Mouse (Mus musculus): ENCODE results near the gene Gm5862.
"Not testable (repeated sequence)": the region's sequence is repeated elsewhere in the genome, so short reads cannot be mapped to it uniquely, and the experiment has no call there.

The Gm5862 gene

DNA sequence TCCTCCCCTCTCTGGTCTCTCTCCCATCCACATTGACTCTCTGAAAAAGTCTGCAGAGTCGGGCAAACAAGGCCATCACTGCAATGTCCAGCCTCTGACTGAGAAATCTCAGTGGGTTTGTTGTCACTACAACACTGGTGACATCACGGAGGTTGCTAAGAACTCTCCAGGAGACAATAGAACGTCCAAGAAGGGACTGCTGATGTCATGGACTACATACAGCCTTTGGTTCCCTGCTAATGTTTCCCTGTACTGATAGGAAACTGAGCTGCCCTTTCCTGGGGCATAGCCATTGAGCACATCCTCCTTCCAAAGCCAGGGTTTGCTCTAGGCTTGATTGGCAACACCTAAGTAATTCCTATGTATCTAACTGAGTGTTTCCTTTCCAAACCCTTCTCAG is at the start of gene Gm5862:
TSS of gene Gm5862 (minus strand) at position 101 of the 400 bp plus-strand sequence.
- not testable (repeated sequence) for DNase-seq (ENCODE audit: low spot score)

DNA sequence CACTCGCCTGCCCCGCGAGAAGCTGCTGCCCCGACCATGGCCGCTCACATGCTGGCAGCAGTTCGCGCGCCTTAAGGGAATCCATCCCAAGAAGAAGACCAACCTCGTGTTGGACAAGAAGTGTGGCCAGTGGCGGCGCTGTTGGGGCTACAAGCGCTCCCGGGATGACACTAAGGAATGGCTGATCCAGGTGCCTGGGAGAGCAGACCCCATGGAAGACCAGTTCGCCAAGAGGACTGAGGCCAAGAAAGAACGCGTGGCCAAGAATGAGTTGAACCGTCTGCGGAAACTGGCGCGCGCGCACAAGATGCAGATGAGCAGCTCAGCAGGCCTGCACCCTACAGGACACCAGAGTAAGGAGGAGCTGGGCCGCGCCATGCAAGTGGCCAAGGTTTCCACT is 48.0 kb upstream of the Gm5862 start:
- no peak for DNase-seq (ENCODE audit: low spot score)

DNA sequence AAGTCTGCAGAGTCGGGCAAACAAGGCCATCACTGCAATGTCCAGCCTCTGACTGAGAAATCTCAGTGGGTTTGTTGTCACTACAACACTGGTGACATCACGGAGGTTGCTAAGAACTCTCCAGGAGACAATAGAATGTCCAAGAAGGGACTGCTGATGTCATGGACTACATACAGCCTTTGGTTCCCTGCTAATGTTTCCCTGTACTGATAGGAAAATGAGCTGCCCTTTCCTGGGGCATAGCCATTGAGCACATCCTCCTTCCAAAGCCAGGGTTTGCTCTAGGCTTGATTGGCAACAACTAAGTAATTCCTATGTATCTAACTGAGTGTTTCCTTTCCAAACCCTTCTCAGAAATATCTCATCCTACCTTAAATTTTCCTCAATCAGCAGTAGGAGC is 35.8 kb upstream of the Gm5862 start, which contains the start of gene Gm7347:
TSS of gene Gm7347 (minus strand) at position 101 of the 400 bp plus-strand sequence.
- not testable (repeated sequence) for DNase-seq (ENCODE audit: low spot score)

DNA sequence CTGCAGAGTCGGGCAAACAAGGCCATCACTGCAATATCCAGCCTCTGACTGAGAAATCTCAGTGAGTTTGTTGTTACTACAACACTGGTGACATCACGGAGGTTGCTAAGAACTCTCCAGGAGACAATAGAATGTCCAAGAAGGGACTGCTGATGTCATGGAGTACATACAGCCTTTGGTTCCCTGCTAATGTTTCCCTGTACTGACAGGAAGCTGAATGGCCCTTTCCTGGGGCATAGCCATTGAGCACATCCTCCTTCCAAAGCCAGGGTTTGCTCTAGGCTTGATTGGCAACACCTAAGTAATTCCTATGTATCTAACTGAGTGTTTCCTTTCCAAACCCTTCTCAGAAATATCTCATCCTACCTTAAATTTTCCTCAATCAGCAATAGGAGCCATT is 16.7 kb upstream of the Gm5862 start, which contains the start of gene Speer4a:
TSS of gene Speer4a (minus strand) at position 101 of the 400 bp plus-strand sequence.
- DNase-seq (ENCODE audit: low spot score) = not testable (repeated sequence)

DNA sequence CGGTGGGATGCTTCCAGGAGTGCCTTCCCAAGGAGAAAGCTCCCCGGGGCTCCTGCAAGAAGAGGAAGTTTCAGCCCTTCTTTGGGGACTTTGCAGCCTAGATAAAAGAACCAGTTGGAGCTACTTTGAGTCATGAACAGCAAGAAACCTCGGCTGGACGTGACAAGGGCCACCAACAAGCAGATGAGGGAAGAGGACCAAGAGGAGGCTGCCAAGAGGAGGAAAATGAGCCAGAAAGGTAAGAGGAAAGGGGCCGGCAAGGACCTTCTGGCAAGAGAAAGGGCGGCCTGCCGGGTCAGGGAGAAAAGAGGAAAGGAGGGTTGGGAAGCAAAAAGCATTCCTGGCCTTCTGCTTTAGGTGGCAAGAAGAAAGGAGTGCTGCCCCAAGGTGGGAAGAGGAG is 15.0 kb downstream of the Gm5862 start:
- not testable (repeated sequence) for DNase-seq (ENCODE audit: low spot score)

DNA sequence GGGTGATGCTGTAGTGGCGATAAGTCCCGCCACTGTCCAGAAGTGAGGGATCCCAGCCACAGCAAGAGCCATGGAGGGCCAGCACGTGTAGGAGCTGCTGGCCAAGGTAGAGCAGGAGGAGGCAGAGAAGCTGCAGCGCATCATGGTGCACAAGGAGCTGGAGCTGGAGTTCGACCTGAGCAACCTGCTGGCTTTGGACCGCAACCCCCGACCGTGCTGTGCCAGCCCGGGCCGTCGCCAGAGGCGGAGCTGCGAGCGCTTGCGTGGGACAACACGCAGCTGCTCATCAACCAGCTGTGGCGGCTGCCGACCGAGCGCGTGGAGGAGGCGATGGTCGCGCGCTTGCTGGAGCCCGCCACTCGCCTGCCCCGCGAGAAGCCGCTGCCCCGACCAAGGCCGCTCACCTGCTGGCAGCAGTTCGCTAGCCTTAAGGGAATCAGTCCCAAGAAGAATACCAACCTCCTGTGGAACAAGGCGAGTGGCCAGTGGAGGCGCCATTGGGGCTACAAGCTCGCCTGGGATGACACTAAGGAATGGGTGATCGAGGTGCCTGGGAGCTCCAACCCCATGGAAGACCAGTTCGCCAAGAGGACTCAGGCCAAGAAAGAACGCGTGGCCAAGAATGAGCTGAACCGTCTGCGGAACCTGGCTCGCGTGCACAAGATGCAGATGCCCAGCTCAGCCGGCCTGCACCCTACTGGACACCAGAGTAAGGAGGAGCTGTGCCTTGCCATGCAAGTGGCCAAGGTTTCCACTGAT is 15.6 kb downstream of the Gm5862 start:
- DNase-seq (ENCODE audit: low spot score) = not testable (repeated sequence)

DNA sequence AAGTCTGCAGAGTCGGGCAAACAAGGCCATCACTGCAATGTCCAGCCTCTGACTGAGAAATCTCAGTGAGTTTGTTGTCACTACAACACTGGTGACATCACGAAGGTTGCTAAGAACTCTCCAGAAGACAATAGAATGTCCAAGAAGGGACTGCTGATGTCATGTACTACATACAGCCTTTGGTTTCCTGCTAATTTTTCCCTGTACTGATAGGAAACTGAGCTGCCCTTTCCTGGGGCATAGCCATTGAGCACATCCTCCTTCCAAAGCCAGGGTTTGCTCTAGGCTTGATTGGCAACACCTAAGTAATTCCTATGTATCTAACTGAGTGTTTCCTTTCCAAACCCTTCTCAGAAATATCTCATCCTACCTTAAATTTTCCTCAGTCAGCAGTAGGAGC is 18.0 kb downstream of the Gm5862 start, which contains the start of gene Gm1979:
TSS of gene Gm1979 (minus strand) at position 101 of the 400 bp plus-strand sequence.
- not testable (repeated sequence) for DNase-seq (ENCODE audit: low spot score)

DNA sequence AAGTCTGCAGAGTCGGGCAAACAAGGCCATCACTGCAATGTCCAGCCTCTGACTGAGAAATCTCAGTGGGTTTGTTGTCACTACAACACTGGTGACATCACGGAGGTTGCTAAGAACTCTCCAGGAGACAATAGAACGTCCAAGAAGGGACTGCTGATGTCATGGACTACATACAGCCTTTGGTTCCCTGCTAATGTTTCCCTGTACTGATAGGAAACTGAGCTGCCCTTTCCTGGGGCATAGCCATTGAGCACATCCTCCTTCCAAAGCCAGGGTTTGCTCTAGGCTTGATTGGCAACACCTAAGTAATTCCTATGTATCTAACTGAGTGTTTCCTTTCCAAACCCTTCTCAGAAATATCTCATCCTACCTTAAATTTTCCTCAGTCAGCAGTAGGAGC is 34.2 kb downstream of the Gm5862 start, which contains the start of gene Gm21698:
TSS of gene Gm21698 (minus strand) at position 101 of the 400 bp plus-strand sequence.
- not testable (repeated sequence) for DNase-seq (ENCODE audit: low spot score)

DNA sequence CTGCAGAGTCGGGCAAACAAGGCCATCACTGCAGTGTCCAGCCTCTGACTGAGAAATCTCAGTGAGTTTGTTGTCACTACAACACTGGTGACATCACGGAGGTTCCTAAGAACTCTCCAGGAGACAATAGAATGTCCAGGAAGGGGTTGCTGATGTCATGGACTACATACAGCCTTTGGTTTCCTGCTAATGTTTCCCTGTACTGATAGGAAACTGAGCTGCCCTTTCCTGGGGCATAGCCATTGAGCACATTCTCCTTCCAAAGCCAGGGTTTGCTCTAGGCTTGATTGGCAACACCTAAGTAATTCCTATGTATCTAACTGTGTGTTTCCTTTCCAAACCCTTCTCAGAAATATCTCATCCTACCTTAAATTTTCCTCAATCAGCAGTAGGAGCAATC is 50.2 kb downstream of the Gm5862 start, which contains the start of gene Gm21680:
TSS of gene Gm21680 (minus strand) at position 101 of the 400 bp plus-strand sequence.
- not testable (repeated sequence) for DNase-seq (ENCODE audit: low spot score)
